Mouse (Mus musculus) retina, postnatal 1 day (tissue): ENCODE data around the gene Atp2b1.

Experiments used
- DNase-seq: peaks from one replicate; pipeline ENCODE4 v3.0.0-alpha.2; 2012

Gene Atp2b1

DNA sequence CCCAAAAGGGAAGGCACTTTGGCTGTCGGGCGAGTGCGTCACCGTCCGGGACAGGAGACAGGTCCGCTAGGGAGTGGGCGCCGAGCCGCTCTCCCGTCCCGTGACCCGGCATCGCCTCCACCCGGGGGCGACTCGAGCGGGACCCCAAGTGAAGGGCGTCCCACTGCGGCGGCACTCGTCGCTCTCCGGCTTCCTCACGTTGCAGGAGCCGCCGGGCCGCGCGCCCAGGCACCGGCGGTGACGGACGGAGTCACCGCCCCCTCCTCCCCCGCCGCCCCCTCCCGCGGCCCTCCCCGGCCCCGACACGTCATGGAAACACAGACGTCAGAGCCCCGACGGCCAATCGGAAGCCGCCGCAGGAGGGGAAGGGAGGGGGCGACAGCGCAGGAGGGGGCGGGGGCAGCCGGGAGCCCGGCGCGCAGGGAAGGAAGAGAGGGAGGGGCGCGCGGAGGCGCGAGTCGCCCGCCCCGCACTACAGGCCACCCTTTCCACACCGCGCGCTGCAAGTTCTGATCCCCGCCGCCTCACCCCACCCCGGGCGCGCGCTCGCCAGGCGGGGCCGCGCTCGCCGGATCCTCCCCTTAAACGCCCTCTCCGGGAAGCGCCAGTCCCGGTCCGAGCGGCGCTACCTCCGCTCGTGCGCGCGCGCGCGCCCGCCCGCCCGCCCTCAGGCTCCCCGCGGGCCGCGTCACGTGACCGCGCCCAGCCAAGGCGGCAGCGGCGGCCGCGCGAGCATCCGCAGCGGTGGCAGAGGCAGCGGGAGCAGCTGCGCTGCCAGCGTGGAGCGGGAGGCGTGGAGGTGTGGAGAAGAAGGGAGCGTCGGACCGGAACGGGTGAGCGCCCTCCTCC, at the start of gene Atp2b1:
Gene Atp2b1 (plus strand): TSS at position 446 of the 849 bp plus-strand sequence.
- peak; percentile 98 for DNase-seq

DNA sequence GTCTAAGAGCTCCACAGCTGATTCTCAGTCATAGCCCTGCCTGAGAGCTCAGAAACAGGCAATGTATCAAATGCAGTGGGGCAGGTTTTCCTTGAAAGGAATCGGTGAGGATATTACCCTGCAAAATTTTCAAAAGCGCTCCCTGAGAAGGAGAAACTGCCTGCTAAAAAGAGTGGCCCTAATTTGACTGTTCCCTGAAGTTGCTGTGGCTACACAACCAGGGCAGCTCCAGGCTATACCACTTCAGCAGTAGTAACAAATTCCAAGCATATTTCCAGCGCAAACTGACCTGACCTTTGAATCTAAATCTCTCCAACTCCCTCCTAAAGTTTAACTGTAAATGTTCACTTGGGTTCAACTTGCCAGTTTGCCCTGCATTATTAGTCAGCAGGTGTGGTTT, 49.4 kb upstream of the Atp2b1 start:
- DNase-seq, result no peak

DNA sequence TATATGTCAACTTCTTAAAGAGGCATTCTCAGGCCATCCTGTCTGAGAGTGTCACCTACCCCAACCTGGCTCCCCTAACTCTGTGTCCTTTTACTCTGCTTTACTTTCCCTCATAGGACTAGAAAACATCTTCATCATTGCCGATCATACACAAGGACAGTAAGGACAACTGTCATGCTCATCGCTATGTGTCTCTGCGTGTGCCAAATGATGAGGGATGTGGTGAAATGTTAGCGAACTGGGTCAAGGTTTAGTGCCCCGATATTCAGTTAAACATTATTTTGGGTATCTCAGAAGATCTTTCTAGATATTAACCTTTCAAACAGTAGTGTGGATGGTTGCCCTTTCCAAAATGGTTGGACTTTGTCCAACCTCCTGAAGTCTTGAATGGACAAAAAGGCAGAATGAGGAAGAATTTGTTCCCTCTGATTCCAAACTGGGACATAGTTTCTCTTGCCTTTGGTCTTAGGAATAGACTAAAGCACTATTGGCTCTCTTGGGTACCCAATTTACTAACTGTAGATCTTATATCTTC, 47.3 kb upstream of the Atp2b1 start:
- no peak for DNase-seq

DNA sequence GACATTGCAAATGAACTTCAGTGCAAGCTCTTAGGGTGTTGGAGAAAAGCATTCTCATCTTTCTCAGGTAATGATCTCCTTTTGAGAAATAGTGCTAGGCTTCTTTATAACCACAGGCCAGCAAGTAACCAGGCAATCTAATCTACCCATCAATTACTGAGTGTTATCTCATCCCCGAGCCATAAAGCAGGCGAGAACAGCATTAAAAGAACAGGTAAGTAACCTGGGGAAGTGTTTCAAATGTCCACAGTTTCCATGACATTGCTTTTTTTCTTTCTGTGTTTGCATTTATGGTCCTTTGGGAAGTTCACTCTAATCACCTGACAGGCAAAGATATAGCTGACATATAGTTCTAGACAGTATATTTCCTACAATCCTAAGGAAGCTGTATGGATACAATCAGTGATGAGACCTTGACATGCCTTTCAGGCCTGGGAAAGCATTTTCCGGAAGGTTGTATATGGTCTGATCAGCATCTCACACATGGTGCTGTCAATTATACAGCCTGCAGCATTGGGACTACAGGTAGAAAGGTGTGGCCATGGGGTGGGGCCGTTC, 45.8 kb upstream of the Atp2b1 start:
- no peak for DNase-seq

DNA sequence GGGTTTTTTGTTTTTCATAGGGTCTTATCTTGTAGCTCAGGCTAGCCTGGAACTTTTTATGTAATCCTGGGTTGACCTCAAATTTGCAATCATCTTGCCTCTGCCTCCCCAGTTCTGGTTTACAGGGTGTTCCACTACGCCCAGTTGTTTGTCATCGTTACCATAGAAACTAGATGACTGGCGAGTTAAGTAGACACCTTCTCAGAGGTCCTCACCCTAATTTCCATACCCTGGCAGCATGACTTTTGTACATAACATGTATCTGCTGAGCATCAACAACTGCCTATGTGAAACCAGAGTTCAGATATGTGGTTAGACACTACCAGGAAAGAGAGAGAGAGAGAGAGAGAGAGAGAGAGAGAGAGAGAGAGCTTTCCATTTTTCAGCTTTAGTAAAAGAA, 36.4 kb upstream of the Atp2b1 start:
- no peak for DNase-seq

DNA sequence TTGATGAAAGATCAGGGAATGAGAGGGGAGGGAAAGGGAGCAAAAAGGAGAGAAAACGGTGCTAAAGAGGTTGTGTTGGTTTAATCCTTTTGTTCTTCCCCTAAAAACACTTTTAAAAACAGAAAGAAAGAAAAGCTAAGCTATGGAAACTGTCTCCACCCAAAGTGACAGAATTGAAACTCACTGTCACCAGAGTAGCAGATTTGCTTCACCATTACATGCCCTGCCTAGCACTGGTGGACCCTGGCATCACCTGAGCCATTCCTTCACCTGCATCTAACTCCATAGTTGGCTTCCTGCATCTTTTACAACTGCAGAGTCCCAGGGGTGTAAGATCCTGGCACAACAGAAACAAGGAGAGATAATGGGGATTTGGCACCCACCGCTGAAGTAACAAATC, 35.6 kb upstream of the Atp2b1 start:
- no peak for DNase-seq

DNA sequence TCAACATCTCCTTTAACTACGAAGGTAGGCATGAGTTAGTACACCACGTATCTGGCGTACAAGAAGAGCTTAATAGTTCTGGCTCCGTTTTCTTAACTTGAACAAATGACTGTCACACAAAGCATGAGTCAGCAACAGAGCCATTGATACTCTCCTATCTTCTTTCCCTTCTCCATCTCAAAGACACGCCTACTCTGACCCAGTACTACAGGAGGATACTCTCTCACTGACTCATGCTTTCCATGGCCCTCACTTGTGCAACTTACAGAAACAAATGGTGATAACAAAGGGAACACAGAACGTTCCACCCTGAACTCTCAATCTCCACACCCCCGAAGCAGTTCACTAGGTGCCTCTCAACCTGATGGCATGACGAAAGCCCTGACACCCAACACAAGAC, 34.1 kb upstream of the Atp2b1 start:
- no peak for DNase-seq

DNA sequence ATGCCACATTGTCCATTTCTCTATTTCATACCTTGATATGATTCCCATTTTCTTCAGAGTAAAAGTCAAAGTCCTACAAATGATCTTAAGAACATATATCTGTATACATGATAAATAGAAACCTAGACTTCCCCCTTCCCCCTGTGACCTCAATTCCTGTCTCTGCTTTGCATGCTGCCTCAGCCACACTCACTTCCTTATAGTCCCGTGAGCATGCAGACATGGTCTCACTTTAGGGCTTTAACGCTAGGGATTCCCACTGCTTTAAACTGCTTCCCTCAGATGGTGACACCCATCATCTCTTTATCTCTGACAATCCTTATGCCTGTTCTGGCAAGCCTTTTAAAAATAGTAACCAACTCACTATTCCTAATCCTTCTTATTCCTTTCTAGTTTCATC, 33.5 kb upstream of the Atp2b1 start:
- no peak for DNase-seq

DNA sequence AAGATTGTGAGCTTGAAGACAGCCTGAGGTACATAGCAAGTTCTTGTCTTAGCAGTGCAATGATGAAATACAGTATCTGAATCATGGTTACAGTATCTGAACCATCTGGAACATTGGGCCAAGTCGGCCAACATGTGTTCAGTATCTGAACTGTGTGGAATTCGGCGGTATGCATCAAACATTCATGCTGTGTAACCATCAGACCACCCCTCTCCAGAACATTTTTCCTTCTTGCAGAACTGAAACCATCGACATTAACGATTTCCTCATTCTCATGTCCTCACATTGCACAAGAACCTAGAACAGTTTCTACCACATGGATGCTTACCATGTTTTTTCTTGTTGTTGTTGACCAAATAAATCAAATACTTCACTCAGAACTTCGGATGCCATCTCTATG, 32.7 kb upstream of the Atp2b1 start:
- DNase-seq, result no peak

DNA sequence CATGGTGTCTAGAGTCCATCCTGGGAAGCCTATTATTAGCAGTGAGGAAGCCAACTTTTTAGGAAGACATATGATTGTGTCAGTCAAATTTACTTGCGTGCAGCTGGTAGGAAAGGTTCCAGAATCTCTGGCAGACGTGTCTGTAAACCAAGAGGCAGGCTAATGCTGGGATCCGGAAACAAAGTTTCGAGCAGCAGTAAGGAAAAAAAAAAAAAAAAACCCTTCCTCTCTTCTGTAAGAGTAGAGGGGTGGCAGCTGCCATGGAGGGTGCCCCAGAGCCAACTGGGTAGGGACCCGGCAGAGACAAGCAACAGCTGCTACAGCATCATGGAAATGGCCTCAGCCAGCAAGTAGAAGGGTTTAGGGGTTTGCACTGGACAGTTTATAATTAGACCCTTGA, 31.6 kb upstream of the Atp2b1 start:
- DNase-seq, result no peak

DNA sequence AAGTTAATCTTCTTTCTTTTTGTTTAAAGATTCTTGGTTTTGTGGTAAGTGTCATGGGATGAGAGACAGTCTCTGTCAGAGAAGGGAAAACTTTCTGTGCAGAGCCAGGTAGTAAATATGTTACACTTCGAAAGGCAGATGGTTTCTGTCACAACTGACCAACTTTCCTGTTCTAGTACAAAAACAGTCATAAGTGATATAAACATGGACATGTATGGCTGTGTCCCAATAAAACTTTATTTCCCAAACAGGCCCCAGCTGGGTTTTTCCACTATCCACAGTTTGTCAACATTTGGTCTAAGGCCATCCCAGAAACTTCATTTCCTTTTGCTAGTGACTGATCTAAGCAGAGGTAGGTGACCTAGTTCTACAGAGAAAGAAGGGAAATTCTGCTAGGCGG, 29.8 kb upstream of the Atp2b1 start:
- DNase-seq, result no peak

DNA sequence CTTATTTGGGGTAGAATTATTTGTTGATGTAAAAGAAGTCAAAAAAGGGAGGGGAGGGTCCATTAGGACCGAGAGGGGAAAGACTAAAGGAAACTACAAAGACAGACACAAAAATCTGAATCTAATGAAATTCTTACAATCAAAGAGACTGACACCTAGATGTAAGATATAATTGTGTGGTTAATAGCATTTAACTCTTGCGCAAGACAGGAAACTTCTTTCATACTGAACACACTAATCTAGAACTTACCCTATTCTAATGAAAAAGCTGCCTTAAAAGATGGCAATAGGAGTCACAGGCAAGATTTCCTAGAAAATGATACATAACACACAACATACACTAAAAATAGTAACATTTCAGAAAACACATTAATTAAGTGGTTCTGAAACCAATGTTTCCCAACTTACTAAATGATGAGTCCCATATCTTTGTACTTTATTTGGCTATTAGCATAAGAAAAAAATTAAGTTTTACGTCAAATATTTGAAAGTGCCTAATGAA, 27.4 kb upstream of the Atp2b1 start:
- DNase-seq, result no peak

DNA sequence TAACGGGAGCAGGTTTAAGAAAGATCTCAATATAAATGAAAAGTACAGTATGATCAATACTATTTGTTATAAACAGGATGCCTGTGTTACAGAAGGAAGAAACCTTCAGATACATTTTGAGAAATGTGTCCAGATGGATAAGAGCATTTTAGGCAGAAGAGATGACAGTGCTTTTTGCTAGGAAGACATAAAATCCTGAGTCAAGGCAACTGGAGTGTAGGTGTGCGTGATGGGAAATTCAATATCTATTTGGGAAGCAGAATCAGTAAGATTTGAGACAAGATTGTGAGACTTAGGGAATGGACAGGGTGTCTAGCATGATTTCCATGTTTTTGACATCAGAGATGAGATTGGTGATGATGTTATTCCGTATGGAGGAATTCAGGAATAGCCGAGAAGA, 22.8 kb upstream of the Atp2b1 start:
- no peak for DNase-seq

DNA sequence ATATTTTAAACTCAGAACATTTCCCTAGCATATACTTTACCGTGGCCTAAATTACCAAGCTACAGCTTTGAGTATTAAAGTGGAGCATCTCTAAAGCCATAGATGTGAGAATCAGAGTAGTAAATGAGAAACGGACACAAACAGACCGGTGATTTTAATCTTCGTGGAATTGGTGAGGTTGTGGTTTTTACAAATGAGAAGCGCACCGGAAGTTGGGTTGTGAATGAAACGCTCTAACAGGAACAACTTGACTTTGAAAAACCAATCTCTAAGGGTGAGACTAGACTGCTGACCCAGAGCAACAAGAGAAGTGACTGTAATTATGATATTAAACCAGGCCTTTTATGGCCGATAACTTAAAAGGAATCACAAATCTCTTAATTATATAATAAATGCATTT, 16.7 kb upstream of the Atp2b1 start:
- DNase-seq, result no peak

DNA sequence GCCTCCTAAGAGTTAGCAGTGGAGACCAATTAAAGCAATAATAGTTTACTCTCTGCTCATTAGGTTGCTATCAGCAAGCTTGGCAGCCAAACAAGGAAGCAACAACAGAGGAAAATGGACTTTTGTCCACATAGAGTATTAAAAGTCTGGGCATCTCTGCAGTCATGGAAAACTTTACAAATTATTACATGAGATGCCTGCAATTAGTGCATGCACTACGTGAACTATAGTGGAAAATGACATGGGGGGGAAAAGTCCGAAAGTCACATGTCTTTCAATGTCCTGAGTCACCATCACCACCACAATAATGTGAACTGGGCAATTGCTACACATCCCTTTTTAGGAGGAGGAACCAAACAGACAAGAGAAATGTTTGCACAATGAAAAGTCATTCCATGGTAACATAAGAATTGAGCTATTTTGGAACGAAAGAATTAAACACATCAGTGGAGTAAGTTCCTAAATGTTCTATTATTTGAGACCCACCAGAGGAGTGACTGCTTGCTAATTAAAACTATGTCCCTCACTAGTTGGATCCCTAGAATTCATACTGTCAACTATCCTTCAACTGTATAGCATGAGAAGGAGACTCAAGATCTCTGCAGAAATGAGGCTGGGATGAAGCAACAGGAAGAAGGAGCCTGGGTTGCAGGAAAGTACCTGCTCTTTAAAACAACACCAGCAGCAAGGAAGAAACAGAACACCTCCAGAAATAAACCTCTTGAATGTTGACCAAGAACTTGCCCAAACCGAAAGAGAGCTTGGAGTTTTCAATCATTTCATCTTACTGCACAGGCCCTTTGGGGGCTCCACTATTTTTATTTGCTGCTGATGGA, 16.1 kb upstream of the Atp2b1 start:
- no peak for DNase-seq

DNA sequence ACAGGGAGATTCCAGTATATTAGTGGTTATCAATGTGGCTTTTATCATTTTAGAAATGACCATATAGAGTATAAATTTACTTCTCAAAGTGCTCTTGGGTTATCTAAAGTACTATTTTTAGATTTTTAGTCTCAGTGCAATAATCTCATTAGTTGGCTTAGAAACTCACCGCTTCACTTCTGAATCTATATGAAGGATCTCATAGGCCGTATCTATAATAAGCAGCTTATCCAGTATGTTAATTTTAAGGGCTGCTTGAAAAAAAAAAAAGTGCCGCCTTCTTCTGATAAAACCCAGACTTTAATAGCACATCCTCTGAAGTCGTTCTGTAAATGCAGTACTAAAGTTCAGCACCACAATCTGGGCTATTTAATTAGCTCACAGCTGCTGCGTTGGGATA, 12.7 kb upstream of the Atp2b1 start:
- no peak for DNase-seq

DNA sequence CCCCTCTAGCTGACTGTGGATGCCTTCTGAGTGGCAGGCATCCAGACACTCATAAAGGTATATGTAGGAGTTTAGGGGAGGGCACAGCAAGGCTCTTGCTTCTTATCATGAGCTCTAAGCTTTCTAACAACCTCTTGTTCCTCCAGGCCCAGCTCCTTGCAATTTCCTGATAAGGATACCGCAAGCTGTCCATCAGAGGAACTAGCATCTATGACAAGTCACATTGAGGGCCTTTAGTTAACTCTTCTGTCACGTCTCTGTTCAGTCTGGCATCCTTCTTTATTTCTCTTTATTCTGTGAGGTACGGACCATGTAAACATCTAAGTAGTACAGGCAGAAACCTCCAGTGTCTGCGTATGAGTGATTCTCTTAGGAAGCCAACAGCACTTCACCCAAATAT, 8.2 kb upstream of the Atp2b1 start:
- no peak for DNase-seq

DNA sequence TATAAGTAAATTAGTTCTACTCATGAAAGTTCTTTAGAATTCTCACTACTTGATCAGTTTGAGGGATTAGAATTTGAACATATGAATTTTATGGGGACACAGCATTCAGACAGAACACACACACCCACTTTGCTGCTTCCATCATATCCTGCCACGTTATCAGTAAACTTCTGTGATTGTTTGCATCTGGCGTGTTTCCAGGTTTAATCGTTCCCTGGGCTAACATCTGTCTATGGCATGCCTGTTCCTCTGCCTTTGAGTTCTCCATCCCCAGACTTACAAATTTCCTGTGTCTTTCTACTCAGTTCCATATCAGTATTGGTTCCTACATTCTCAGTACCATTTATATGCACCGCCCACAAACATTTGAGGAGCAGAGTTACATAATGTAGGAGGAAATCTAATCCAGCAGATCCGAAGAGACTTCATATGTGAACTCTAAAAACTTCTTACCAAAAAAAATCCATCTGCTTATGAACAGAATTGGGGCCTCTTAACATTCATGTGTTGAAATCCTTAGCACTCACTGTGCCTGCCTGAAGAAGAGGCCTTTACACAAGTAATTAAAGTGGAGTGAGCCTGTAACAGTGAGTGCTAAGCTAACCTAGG, 7.2 kb upstream of the Atp2b1 start:
- no peak for DNase-seq

DNA sequence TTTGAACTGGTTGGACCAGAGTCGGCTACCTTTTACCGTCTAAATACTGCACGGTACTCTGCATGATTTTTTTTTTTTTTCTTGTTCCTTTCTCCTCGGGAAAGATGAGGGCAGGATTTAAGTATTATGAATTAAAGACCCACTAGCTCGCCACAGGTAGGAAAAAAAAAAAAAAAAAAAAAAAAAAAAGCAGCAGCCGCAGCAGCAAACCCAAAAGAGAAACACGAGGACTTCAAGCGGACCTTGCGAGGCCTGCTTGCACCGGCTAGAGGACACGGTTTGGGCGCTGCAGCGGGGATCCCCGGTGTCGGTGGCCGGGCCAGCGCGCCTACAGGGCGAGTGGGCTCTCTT, 621 bp upstream of the Atp2b1 start:
- DNase-seq, result peak; percentile 18

DNA sequence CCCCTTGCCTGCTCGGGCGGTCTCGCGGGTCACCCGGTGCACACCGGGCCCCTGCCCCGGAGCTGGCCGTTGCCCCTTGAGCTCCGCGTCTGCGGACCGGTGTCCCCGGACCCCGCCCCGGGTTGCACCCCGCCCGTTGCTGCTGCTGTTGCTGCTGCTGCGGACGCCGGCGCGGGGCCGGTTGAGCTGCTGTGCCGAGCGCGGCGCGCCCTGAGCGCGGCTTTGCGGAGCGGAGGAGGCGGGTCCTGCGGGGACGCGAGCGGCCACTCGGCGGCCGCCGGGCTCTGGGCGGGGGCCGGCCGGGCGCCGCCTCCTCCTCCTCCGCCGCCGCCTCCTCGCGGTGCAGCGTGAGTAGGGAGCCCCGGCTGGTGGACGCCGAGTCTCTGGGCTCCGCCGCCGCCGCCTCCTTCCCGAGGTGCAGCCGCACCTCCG, 620 bp downstream of the Atp2b1 start:
- DNase-seq, result peak; percentile 91

DNA sequence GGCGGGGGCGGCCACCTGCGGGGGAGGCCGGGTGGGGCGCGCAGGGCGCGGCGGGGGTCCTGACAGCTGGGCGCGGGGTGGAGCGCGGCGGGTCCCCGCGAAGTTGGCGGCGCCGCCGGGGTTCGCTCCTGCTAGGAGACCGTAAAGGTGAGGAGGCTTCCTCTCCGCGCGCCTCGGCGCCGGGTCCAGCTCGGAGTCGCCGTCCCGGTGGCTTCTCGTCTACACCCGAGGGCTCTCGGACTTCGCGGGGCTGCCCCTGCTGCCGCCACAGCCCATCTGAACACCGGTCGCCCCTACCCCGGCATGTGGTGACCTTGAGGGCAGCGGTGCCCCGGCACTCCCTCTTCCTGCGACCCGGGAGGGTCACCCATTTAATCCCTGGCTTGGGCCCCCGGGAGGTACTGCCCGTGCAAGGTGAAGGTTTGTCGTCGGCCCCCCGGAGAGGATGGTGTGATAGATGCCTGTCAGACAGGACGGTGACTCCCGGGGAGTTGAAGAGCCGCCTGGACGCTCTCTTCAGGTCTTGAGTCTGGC, 1.3 kb downstream of the Atp2b1 start:
- no peak for DNase-seq

DNA sequence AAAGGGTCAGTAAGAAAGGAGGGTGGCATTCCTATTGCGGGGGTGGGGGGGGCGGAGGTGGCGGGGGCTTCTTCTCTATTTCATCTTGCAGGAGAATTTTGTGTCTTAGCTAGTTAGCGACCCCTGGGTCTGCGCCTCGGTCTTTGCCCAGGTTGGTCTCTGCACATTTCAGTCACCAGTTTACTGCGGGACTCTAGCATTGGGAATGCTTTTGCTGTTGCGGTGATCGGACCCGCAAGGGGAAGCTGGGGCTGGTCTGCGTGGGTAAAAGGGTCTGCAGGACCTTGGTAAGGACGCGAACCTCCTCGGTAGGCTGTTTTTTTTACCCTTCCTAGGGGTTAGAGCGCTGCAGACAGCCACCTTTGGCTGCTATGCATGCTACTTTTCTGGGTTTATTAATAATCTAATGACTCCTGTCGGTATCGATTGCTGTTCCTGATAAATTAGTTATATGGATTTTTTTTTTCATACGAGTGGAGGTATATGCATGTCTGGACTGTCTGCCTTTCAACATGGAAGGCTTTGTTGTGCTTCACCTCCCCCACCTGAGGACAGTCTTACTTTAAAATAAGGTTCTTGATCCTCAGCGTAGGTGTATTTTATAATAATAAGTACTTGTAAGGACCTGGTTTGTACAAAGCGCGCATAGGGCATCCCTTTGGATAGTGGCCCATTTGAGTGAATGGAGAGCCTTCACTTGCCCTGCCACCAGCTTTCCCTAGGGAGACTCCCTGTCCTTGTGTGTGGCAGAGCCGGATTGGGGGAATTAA, 2.0 kb downstream of the Atp2b1 start:
- peak; percentile 27 for DNase-seq
